Mouse (Mus musculus) myocyte (in vitro differentiated cells): ENCODE measurements around the gene Aig1. TPM values are rescaled to one million over a fixed set of nuclear protein-coding genes. Genes with fewer than 3 reads are reported as not detected.

Experiments
- H3K27me3 ChIP-seq: one replicate; pipeline ENCODE4 v1.6.1; 2011; ENCODE audit not compliant: control insufficient read depth, insufficient read depth, insufficient read length
- H3K36me3 ChIP-seq: one replicate; pipeline ENCODE4 v1.6.1; 2011; ENCODE audit not compliant: control insufficient read depth, insufficient read depth
- H3K4me2 ChIP-seq: one replicate; pipeline ENCODE4 v1.6.1; 2011; ENCODE audit warnings: low read depth, control low read depth
- H3K4me3 ChIP-seq: one replicate; pipeline ENCODE4 v1.5.1; 2011; ENCODE audit warnings: mild to moderate bottlenecking, control low read depth, moderate library complexity
- H3K79me2 ChIP-seq: one replicate; pipeline ENCODE4 v1.6.1; 2011; ENCODE audit not compliant: control insufficient read depth, insufficient read depth
- H3ac ChIP-seq: one replicate; pipeline ENCODE4 v1.6.1; 2011; ENCODE audit not compliant: control insufficient read depth, insufficient read length
- CEBPB ChIP-seq: IDR thresholded peaks from 2 replicates; pipeline ENCODE4 v1.6.1; 2011; ENCODE audit warnings: mild to moderate bottlenecking, moderate library complexity; ENCODE audit not compliant: poor library complexity, insufficient read depth, severe bottlenecking
- E2F4 ChIP-seq: IDR thresholded peaks from one replicate; pipeline ENCODE4 v1.6.1; 2011; ENCODE audit warnings: mild to moderate bottlenecking, control low read depth, moderate library complexity; ENCODE audit not compliant: insufficient read depth
- MAX ChIP-seq: IDR thresholded peaks from one replicate; pipeline ENCODE4 v1.6.1; 2011; ENCODE audit warnings: low read depth, mild to moderate bottlenecking, control low read depth
- MYOD1 ChIP-seq, 3 experiments: IDR thresholded peaks; one replicate each; pipeline ENCODE4 v1.6.1; 2011; ENCODE audit warnings: control low read depth in 2 of 3, low read depth in 2 of 3, mild to moderate bottlenecking in 2 of 3, moderate library complexity in 1 of 3; ENCODE audit not compliant: insufficient read length in 2 of 3, control insufficient read depth in 1 of 3
- MYOG ChIP-seq, 3 experiments: IDR thresholded peaks; one replicate each; pipeline ENCODE4 v1.6.1; 2011; ENCODE audit warnings: control low read depth in 2 of 3, low read depth in 2 of 3, mild to moderate bottlenecking in 2 of 3; ENCODE audit not compliant: insufficient read length in 2 of 3, control insufficient read depth in 1 of 3, insufficient read depth in 1 of 3
- POLR2A ChIP-seq: IDR thresholded peaks from one replicate; pipeline ENCODE4 v1.6.1; 2011; ENCODE audit warnings: low read depth, mild to moderate bottlenecking, control low read depth, moderate library complexity; ENCODE audit not compliant: insufficient read length
- POLR2AphosphoS2 ChIP-seq: IDR thresholded peaks from one replicate; pipeline ENCODE4 v1.6.1; 2011; ENCODE audit warnings: low read depth, control low read depth; ENCODE audit not compliant: insufficient read length
- REST ChIP-seq: IDR thresholded peaks from one replicate; pipeline ENCODE4 v1.6.1; 2011; ENCODE audit warnings: mild to moderate bottlenecking, control low read depth, moderate library complexity; ENCODE audit not compliant: insufficient read depth, insufficient read length
- SRF ChIP-seq: IDR thresholded peaks from one replicate; pipeline ENCODE4 v1.6.1; 2011; ENCODE audit warnings: low read depth; ENCODE audit not compliant: control insufficient read depth, insufficient read length
- TCF12 ChIP-seq: IDR thresholded peaks from one replicate; pipeline ENCODE4 v1.6.1; 2011; ENCODE audit warnings: mild to moderate bottlenecking, control low read depth; ENCODE audit not compliant: poor library complexity, insufficient read depth, severe bottlenecking
- TCF3 ChIP-seq: IDR thresholded peaks from one replicate; pipeline ENCODE4 v1.6.1; 2011; ENCODE audit warnings: low read depth, control low read depth; ENCODE audit not compliant: insufficient read length
- USF1 ChIP-seq: IDR thresholded peaks from one replicate; pipeline ENCODE4 v1.6.1; 2011; ENCODE audit warnings: low read depth, mild to moderate bottlenecking, control low read depth, moderate library complexity
- polyA plus RNA-seq: library from polyadenylated mRNA; unstranded; fragments of >200 nt; fragmentation: generic; extraction: Trizol; gene quantifications from one replicate; pipeline ENCODE4 v1.2.1, GENCODE M21; 2012; ENCODE audit warnings: missing spikeins

Gene Aig1
- polyA plus RNA-seq = 31.3 TPM

DNA sequence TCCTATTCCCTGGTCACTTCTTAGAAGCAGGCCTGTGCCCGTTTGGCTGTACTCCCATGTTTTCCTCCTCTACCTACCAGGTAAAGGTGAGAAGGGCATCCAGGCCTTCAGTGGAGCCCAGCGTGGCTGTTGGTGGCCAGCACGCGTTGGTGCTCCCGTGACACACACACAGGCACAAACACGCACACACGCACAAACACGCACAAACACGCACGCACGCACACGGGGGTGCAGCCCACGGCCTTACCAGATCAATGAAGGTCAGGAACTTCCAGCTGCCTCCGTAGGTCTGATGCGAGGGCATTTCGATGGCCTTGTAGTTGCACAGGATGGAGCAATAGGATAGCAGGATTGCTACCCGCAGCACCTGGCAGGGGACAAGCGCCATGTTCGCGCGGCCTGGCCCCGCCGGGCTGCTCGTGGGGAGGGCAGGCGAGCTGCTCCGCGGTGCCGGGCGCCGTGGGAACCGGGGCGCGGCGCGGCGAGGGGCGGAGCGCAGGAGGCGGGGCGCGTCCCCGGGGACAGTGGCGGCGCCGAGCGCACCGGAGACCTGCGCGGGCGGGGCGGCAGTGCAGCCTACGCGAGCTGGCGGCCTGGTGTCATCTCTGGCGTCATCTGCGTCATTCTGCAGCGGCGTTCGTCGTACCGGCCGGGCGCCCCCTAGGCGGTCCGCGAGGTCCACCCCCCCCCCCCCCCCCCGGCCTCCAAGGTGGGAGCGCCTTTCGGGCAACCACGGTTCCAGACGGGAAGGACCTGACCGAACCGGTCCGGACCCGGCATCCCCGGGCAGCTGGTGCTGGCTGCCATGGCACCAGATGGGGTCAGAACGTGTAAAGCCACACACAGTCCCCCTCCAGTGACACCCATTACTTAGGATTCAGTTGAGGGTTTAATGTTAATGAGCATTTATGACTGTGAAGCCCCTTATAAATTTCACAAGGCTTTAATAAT is at the start of gene Aig1:
TSS of gene Aig1 (minus strand) at position 610 of the 951 bp plus-strand sequence.
- Histone ChIP-seq H3K36me3 (no peaks in the 10 kb centered on the region), H3K79me2 (no peaks in the 10 kb centered on the region), H3ac (no peak within 1 kb of the TSS), H3K27me3 (no peaks in the 10 kb centered on the region), H3K4me3 (peak within 1 kb of the TSS; percentile 20), H3K4me2 (peak within 1 kb of the TSS; percentile 79)
- TF ChIP-seq POLR2A (peak; percentile 56), TCF12 (no peak), USF1 (no peak), MYOD1 (IDR thresholded peaks at IDR 0.05; ENCODE audit: control insufficient read depth in 1 of 3, insufficient read length in 2 of 3, low read depth in 2 of 3) (peak in 1 of 3 experiments; percentile 2)

DNA sequence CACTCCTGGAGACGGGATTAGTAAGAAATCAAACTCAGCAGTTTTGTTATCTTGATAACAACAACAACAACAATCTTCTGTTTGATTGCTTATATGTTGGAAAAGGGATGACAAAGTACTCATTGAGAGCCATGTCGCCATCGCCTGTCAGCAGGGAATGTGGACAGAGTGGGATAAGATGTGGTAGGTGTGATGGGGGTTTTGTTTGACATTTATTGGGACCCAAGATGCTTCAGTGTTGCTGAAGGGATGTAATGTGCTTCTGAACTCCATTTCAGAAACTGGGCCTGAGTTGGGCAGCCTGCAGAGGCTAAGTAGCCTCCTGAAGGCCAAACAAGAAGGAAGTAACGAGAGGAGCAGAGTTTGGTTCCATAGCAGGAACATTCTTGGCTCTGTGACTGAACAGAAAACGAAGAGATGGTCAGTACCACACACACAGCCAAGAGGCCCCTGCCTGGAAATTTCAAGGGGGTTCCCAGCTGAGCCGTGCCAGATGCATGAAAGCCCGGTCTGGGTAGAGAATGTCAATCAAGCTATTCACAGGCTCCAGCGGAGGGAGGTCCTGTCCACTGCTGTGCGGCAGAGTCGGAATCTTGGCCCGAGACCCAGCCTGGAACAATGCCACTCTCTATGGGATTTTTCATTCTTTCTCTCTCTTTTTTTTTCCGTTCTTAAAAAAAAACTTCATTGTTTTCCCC is 48.0 kb upstream of the Aig1 start:
- Histone ChIP-seq H3ac (no peak overlapping the region), H3K79me2 (no peaks in the 10 kb centered on the region), H3K4me2 (no peak overlapping the region), H3K27me3 (no peaks in the 10 kb centered on the region), H3K36me3 (no peaks in the 10 kb centered on the region), H3K4me3 (no peak overlapping the region)
- TF ChIP-seq CEBPB (no peak), POLR2A (no peak), MAX (no peak), TCF12 (no peak), MYOG (IDR thresholded peaks at IDR 0.05; ENCODE audit: control insufficient read depth in 1 of 3, insufficient read depth in 1 of 3, insufficient read length in 2 of 3, low read depth in 2 of 3) (no peak)

DNA sequence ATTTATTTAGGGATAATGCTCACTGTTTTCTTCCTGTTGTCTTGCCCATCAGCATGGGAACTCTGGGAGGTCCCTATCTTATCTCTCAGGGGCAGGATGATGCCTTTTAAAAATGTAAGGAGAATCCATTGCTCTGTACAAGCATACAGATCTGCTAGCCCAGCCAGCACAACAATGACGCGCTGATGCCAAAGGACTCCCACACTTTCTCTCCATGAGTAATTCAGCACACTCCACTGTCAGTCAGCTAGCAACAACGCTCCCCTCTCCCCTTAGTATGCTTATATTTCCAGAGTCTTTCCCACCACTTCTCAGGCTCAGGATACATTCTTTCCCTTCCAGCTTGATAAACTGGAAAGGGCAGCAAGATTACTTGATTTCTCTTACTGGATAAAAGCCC is 46.4 kb upstream of the Aig1 start:
- Histone ChIP-seq H3K79me2 (no peaks in the 10 kb centered on the region), H3K4me3 (no peak overlapping the region), H3K27me3 (no peaks in the 10 kb centered on the region), H3ac (no peak overlapping the region), H3K36me3 (no peaks in the 10 kb centered on the region), H3K4me2 (peak overlapping the region; percentile 41)
- TF ChIP-seq SRF (no peak), POLR2AphosphoS2 (no peak), TCF3 (no peak), USF1 (no peak)

DNA sequence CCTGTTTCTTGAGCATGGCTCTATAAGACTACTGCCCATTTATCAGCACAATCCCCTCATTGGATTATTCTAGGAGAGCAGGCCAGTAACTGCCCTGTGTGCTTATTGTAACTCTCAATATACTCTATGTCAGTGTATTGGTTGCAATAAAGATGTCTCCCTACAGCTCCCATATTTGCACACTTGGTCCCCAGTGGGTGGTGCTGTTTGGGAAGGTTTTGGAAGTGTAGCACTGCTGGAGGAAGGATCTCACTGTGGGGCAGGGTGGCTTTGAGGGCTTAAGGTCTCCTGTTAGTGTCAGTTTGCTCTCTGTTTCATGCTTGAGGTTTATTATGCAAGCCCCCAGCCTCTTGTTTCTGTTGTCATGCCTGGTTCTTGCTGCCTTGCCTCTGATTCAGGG is 44.9 kb upstream of the Aig1 start:
- Histone ChIP-seq H3K4me3 (no peak overlapping the region), H3K79me2 (no peaks in the 10 kb centered on the region), H3K36me3 (no peaks in the 10 kb centered on the region), H3K4me2 (no peak overlapping the region), H3K27me3 (no peaks in the 10 kb centered on the region), H3ac (no peak overlapping the region)
- TF ChIP-seq TCF12 = no peak
- no peak for TF ChIP-seq E2F4
- no peak for TF ChIP-seq MYOG (IDR thresholded peaks at IDR 0.05; ENCODE audit: control insufficient read depth in 1 of 3, insufficient read depth in 1 of 3, insufficient read length in 2 of 3, low read depth in 2 of 3)
- TF ChIP-seq POLR2A = no peak
- TF ChIP-seq POLR2AphosphoS2 = no peak
- no peak for TF ChIP-seq MAX
- TF ChIP-seq SRF = no peak
- no peak for TF ChIP-seq REST
- TF ChIP-seq CEBPB = no peak
- no peak for TF ChIP-seq MYOD1 (IDR thresholded peaks at IDR 0.05; ENCODE audit: control insufficient read depth in 1 of 3, insufficient read length in 2 of 3, low read depth in 2 of 3)
- TF ChIP-seq TCF3 = no peak
- no peak for TF ChIP-seq USF1

DNA sequence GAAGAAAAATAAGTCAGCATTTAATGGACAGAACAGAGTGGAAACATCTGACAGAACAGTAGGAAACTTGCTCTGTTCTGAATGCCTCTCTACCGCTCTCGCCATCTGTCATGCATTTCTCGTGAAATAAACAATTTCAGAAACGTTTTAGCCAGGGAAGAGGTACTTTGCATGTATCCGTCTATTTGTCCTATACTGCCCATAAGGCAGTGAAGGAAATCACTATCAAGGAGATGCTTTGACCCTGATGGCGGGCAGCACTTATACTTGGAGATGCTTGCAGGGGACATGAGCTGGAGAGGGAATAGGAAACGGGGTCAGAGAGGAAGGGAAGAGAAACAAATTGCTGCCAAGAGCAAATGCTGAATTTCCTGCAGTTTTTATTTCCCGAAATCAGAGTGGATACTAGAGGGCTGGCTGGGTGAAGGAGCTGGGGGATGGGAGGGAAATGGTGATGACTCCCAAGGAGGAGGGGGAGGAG is 37.5 kb upstream of the Aig1 start:
- H3K79me2 ChIP-seq = no peaks in the 10 kb centered on the region
- H3K4me3 ChIP-seq = no peak overlapping the region
- H3K36me3 ChIP-seq = no peaks in the 10 kb centered on the region
- TF ChIP-seq MYOG (IDR thresholded peaks at IDR 0.05; ENCODE audit: control insufficient read depth in 1 of 3, insufficient read depth in 1 of 3, insufficient read length in 2 of 3, low read depth in 2 of 3) (no peak), MAX (no peak), USF1 (no peak), SRF (no peak), E2F4 (no peak)
- H3K27me3 ChIP-seq = no peaks in the 10 kb centered on the region
- no peak overlapping the region for H3K4me2 ChIP-seq
- H3ac ChIP-seq = no peak overlapping the region
